Mouse (Mus musculus) thymus, adult 2 months (tissue): Measurements from ENCODE around the gene Pfkm.

Source experiments
- CTCF ChIP-seq: fragments of 200-500 bp; IDR thresholded peaks from 2 replicates; pipeline ENCODE4 v1.5.1; 2012; ENCODE audit warnings: mild to moderate bottlenecking, control low read depth, low read length, moderate library complexity, borderline replicate concordance; ENCODE audit not compliant: control insufficient read depth, poor library complexity, insufficient read depth; ENCODE audit errors: extremely low read depth
- POLR2A ChIP-seq: fragments of 200-500 bp; IDR thresholded peaks from 2 replicates; pipeline ENCODE4 v1.6.1; 2012; ENCODE audit warnings: mild to moderate bottlenecking, low read length, control low read depth, moderate library complexity; ENCODE audit not compliant: control insufficient read depth, poor library complexity, insufficient read depth; ENCODE audit errors: extremely low read depth

- TF ChIP-seq CTCF (no peak), POLR2A (no peak)
Measured at GRCm38 (mm10) chr15:98106506-98106905, 14.1 kb downstream of the Pfkm start.
